Mouse (Mus musculus): Measurements from ENCODE around the gene Ybx2.

DNA sequence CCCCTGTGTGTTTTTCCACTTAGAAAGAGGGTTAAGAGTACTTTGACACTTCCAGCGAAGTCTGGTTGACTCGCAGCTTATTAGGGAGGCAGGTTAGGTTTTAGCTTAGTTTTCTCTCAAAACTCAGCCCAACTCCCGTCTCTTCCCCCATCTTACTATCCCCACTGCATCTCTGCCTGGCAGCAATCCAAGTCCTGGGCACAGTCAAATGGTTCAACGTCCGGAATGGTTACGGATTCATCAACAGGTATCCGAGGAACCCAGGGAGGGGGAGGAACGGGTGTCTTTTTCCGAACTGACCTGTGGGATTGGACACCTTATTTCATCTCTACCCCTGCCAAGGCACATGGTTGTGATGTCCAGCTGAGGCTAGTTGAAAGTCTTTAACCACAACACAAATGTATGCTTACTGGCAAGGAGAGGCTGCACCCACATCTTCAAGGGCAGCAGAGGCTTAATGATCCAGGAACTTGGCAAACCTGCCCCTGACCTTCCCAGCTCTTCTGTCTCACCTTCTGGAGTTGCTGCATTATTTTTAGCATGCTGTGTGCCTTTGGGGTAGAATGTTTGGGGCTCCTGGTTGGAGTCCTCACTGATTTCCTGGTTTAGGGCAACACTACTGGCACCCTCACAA is 1.2 kb downstream of the Ybx2 start:
- TF ChIP-seq CTCF (conservative IDR thresholded peaks at IDR 0.05 in 1 of 2, IDR thresholded peaks at IDR 0.05 in 1 of 2; ENCODE audit: low read depth in 2 of 2, low read length in 2 of 2): no peak
- no peak for TF ChIP-seq POLR2A (IDR thresholded peaks at IDR 0.05; ENCODE audit: low read depth, low read length)
- no peak for TF ChIP-seq IRF4 (IDR thresholded peaks at IDR 0.05; ENCODE audit: low read depth, low read length)
- no peak for TF ChIP-seq MAFK (IDR thresholded peaks at IDR 0.05; ENCODE audit: insufficient replicate concordance, low read length)
- no peak for TF ChIP-seq ZNF384 (IDR thresholded peaks at IDR 0.05; ENCODE audit: low read depth, low read length)
- no peak for TF ChIP-seq USF2 (conservative IDR thresholded peaks at IDR 0.05; ENCODE audit: low read depth, low read length)
- TF ChIP-seq ZMIZ1 (IDR thresholded peaks at IDR 0.05; ENCODE audit: low read depth, low read length): no peak
- TF ChIP-seq EP300 (IDR thresholded peaks at IDR 0.05; ENCODE audit: low read length): no peak
- no peak for TF ChIP-seq MAX (IDR thresholded peaks at IDR 0.05; ENCODE audit: low read length)
- TF ChIP-seq MXI1 (IDR thresholded peaks at IDR 0.05; ENCODE audit: low read depth, low read length): no peak
- TF ChIP-seq JUND (conservative IDR thresholded peaks at IDR 0.05; ENCODE audit: low read depth, low read length): no peak

Data from CH12.LX (cell line).